Mouse (Mus musculus) small intestine, adult 2 months (tissue): ENCODE measurements around the gene Crnkl1. TPM values are rescaled to one million over a fixed set of nuclear protein-coding genes. Genes with fewer than 3 reads are reported as not detected.

Experiments used
- H3K27ac ChIP-seq: fragments of 200-500 bp; 2 replicates; pipeline ENCODE4 v1.5.1; 2012; ENCODE audit warnings: low read depth, low read length, control low read depth, inconsistent platforms; ENCODE audit not compliant: insufficient read depth
- H3K27me3 ChIP-seq: fragments of 200-500 bp; 2 replicates; pipeline ENCODE4 v1.6.1; 2012; ENCODE audit warnings: mild to moderate bottlenecking, moderate library complexity, low read length, inconsistent platforms; ENCODE audit not compliant: control insufficient read depth, insufficient read depth
- H3K36me3 ChIP-seq: fragments of 200-500 bp; 2 replicates; pipeline ENCODE4 v1.6.1; 2012; ENCODE audit warnings: mild to moderate bottlenecking, low read length, control low read depth, inconsistent platforms; ENCODE audit not compliant: control insufficient read depth, insufficient read depth
- H3K4me1 ChIP-seq: fragments of 200-500 bp; 2 replicates; pipeline ENCODE4 v1.6.1; 2012; ENCODE audit warnings: low read length, inconsistent platforms, mixed read lengths; ENCODE audit not compliant: control insufficient read depth, insufficient read depth, insufficient read length
- H3K4me3 ChIP-seq: fragments of 200-500 bp; 2 replicates; pipeline ENCODE4 v1.5.1; 2012; ENCODE audit warnings: low read depth, mild to moderate bottlenecking, control low read depth, inconsistent platforms, low read length, moderate library complexity
- CTCF ChIP-seq: fragments of 200-500 bp; IDR thresholded peaks from 2 replicates; pipeline ENCODE4 v1.5.1; 2012; ENCODE audit warnings: low read depth, mild to moderate bottlenecking, control low read depth, inconsistent platforms, low read length, moderate library complexity, mixed read lengths; ENCODE audit not compliant: insufficient replicate concordance, insufficient read length; ENCODE audit errors: extremely low read depth
- POLR2A ChIP-seq: fragments of 200-500 bp; IDR thresholded peaks from 2 replicates; pipeline ENCODE4 v1.6.1; 2012; ENCODE audit warnings: low read depth, mild to moderate bottlenecking, control low read depth, inconsistent platforms, low read length, moderate library complexity
- WGBS: fragments of 180-500 bp; shearing (Covaris S2); methylation state at CpG from one replicate; pipeline ENCODE4 v1.1.7; 2018; 5-methylcytosine and 5-hydroxymethylcytosine counted together
- polyA plus RNA-seq: library from polyadenylated mRNA; depleted of rRNA; stranded (reverse); fragments of >200 nt; gene quantifications from 2 replicates; pipeline ENCODE4 v1.2.3, GENCODE M21; 2012

Crnkl1 gene
- polyA plus RNA-seq, 1 experiment, result 5.2 TPM

DNA sequence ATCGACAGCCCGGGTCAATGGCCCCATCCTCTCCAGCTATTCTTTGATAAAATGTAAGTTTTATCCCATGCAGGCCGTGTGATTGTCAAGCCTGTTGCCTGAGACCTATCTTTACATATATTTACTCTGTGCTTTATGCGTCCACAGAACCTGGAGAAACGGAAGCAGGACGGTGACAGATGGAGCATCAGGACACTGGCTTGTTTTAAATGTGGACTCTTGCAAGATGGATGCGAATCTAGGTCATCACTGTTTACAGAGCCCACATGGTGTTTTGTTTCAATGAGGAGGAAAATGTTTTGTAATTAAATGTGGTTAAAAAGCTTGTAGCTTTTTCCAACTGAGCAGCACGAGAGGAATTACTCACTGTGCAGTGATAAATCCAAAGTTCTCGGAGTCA is 36.7 kb downstream of the Crnkl1 start:
- Histone ChIP-seq H3K36me3 (no peaks in the 10 kb centered on the region), H3K27me3 (no peaks in the 10 kb centered on the region), H3K4me1 (no peaks in the 10 kb centered on the region), H3K27ac (no peak overlapping the region), H3K4me3 (no peak overlapping the region)
- whole genome bisulfite sequencing, result 64% methylated on average over 9 of the region's 9 CpGs
- TF ChIP-seq POLR2A (no peak), CTCF (no peak)

DNA sequence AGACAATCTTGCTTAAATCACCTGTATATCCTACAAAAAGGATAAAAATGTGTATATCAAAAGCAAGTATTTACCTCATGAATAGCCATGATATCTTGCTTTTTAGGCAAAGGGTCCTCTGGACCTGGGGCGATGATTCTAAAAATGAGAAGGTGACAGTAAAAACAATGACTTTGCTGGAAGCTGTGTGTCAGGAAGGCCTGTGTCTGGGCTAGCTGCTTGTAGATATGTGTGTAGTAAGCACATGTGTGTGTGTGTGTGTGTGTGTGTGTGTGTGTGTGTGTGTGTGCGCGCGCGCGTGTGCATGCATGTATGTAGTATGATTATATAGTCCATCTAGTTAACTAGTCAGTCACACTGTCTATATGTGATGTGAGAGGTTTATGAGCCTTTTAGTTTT is 41.1 kb downstream of the Crnkl1 start:
- no peak overlapping the region for H3K27ac ChIP-seq
- H3K36me3 ChIP-seq, result no peaks in the 10 kb centered on the region
- H3K4me3 ChIP-seq, result no peak overlapping the region
- no peaks in the 10 kb centered on the region for H3K4me1 ChIP-seq
- H3K27me3 ChIP-seq, result no peaks in the 10 kb centered on the region
- no peak for TF ChIP-seq POLR2A
- no peak for TF ChIP-seq CTCF
- 96% methylated on average over 6 of the region's 6 CpGs for WGBS

DNA sequence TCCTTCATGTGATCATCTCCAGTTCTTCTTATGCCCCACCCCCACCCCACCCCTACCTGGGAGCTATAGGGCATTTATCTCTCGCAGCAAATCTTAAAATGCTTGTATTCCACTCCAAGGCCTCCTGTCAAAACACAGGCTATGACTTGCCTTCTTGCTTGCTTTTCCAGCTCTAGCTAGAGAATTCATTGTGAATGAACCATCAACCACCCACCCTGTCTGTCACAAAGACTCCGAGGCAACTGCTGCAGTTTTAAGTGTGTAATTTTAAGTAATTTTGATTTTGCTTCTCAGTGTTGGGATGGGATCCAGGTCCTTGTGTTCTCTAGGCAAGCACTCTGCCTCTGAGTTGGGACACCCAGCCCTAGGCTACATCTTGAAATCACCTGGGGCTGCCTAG is 44.2 kb downstream of the Crnkl1 start:
- no peak for TF ChIP-seq CTCF
- TF ChIP-seq POLR2A, result no peak
- Histone ChIP-seq H3K4me3 (no peak overlapping the region), H3K4me1 (no peaks in the 10 kb centered on the region; the same call in 1 of the 2 replicates), H3K27ac (no peak overlapping the region), H3K36me3 (peaks cover 19% of the 10 kb centered on the region), H3K27me3 (no peaks in the 10 kb centered on the region)
- WGBS, result 76% methylated on average over 2 of the region's 2 CpGs

DNA sequence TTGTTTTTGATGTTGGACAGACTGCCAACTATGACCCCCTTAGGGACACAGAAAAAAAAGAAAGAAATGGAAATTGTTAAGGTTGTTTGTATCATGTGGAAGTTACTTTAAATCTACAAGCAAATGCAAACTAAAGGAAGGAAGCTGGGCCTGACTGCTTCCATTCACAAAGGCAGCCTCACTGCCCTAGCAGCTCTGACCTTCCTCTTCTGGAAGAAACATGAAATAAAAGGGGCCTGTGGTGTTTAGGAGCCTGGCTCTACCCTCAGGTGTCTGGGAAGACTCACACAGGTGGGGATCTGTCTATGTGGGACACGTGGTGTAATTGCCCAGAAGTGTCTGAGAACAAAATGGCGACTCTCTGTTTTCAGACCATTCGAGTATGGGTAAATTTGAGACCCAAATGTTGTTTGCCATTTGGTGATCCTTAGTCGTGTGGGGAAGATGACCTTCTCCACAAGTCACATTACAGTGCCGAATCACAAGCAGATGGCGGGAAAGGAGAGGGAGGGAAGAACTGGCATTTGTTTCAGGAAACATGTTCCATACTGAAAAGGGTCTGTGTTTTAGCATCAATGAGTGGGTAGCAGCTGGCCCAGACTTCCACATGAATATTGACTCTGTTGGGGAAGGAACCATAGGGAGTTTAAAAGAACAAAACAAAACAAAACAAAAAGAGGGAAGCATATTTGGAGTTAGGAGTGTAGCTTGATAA is 45.9 kb downstream of the Crnkl1 start:
- no peaks in the 10 kb centered on the region; the same call in 1 of the 2 replicates for H3K4me1 ChIP-seq
- H3K27ac ChIP-seq, result peak overlapping the region; percentile 74
- peaks cover 35% of the 10 kb centered on the region for H3K36me3 ChIP-seq
- H3K27me3 ChIP-seq, result no peaks in the 10 kb centered on the region
- WGBS, result 69% methylated on average over 6 of the region's 6 CpGs
- TF ChIP-seq POLR2A (no peak), CTCF (no peak)
- no peak overlapping the region for H3K4me3 ChIP-seq

DNA sequence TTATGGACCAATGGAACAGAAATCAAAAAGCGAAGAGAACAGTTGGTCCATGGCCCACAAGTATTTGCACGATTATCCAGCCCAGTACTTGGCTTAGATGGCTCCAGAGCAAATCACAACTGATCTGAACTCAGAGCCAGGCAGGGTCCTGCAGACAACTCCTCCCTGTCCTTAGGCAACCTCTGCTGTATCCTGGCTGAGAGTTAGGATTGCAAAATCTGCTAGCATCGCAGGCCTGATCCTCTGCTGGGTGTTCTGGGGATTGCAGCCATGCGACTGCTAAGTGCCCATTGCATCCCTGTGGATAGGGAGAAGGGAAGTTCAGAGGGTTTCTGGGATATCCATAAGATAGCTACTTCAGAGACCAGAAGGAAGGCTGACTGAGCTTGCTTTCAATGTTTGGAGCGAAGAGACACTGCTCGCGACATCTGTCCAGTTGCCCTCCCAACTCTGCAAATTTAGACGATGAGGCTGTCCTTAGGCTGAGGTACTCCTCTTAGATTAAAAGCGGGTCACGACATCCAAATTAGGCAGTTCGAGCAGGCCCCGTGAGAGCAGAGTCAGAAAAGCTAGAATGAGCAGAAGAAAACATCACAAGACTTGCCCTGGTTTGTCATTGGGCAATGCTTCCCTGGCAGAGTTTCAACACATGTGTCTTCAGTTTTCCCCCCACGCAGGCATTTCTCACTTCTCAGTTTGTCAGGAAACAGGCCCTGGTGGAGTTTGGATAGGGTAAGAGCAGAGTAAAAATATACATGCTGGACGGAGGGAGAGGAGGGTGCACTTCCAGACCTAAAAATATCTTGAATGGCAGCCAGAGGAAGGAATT is 46.7 kb downstream of the Crnkl1 start:
- WGBS, result 70% methylated on average over 14 of the region's 14 CpGs
- Histone ChIP-seq H3K36me3 (peaks cover 42% of the 10 kb centered on the region), H3K27me3 (no peaks in the 10 kb centered on the region), H3K27ac (peak overlapping the region; percentile 79), H3K4me1 (no peaks in the 10 kb centered on the region; the same call in none of the 2 replicates), H3K4me3 (no peak overlapping the region)
- TF ChIP-seq CTCF (peak; percentile 28; the same call in 1 of the 2 replicates), POLR2A (no peak)

DNA sequence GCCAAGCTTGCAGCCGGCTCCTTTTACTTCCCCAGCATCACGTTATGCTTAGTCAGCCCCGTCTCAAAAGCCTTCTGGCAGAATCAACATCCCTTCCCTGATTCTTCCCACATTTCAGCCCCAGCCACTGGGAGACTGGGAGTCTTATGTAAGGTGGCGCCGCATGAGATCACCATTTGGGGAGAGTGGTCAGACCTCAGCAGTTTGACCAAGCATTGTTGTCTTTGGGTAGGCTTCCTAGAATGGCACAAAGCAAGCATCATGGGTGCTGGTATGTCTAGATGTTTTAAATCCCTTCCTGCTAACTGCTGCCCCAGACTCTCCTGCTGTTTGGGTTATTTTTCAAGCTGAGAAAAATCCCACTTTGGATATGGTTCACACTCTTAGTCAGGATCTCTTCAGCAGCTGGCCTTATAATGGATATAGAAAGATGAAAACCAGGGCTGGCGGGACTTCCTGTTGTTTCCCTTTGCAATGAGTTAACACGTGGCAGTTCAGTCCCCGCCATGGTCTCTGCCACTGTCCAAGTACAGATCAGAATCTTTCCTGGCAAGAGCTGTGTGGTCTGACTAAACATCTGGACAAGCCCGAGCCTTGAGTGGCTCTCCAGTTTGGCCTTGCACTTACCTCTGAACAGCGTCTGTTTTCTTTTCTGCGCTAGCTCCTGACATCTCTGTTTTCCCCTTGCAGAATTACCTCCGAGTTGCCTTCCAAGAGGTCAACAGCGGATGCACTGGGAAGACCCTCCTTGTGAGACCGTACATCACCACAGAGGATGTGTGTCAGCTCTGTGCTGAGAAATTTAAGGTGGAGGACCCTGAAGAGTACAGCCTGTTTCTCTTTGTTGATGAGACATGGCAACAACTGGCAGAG is 49.7 kb downstream of the Crnkl1 start:
- no peaks in the 10 kb centered on the region for H3K27me3 ChIP-seq
- peaks cover 2% of the 10 kb centered on the region for H3K4me1 ChIP-seq
- 81% methylated on average over 14 of the region's 14 CpGs for WGBS
- no peak overlapping the region for H3K4me3 ChIP-seq
- H3K27ac ChIP-seq, result peak overlapping the region; percentile 79
- TF ChIP-seq CTCF (no peak), POLR2A (no peak)
- peaks cover 59% of the 10 kb centered on the region for H3K36me3 ChIP-seq
